Mouse (Mus musculus): ENCODE results near the gene Grap2. TPM values are rescaled to one million over a fixed set of nuclear protein-coding genes. Genes with fewer than 3 reads are reported as not detected.
A peak's percentile ranks its signal among the peaks of the same experiment; 100 is the strongest.

Gene Grap2
- polyA plus RNA-seq, 1 experiment from 2014 or later: 16.0 TPM

GRCm38 (mm10) chr15:80630711-80631110 lies 58.3 kb downstream of the Grap2 start:
- Histone ChIP-seq H3K4me2 (no peak overlapping the region), H3K27ac (ENCODE audit: low read depth, low read length) (no peak overlapping the region), H3K9me3 (replicated peaks; ENCODE audit: control insufficient read depth, low read length) (no peaks in the 10 kb centered on the region), H3K4me1 (ENCODE audit: control insufficient read depth, insufficient read depth, low read length) (no peaks in the 10 kb centered on the region), H3K9ac (ENCODE audit: low read depth, low read length) (no peak overlapping the region), H3K36me3 (ENCODE audit: control insufficient read depth, insufficient read depth, low read length) (no peaks in the 10 kb centered on the region), H3K4me3 (ENCODE audit: low read depth, low read length) (no peak overlapping the region), H3K27me3 (ENCODE audit: control insufficient read depth, insufficient read depth, low read length) (peaks cover 6% of the 10 kb centered on the region)
- 51% methylated on average over 14 of the region's 14 CpGs for WGBS (ENCODE audit: insufficient replicate concordance)
- no peak for ATAC-seq (replicated peaks; ENCODE audit: insufficient number of reproducible peaks, low FRiP score, low TSS enrichment)

GRCm38 (mm10) chr15:80631311-80631710 lies 58.9 kb downstream of the Grap2 start:
- 84% methylated on average over 2 of the region's 2 CpGs for WGBS (ENCODE audit: insufficient replicate concordance)
- Histone ChIP-seq H3K4me1 (ENCODE audit: control insufficient read depth, insufficient read depth, low read length) (no peaks in the 10 kb centered on the region), H3K4me2 (no peak overlapping the region), H3K4me3 (ENCODE audit: low read depth, low read length) (no peak overlapping the region), H3K27ac (ENCODE audit: low read depth, low read length) (no peak overlapping the region), H3K9ac (ENCODE audit: low read depth, low read length) (no peak overlapping the region), H3K27me3 (ENCODE audit: control insufficient read depth, insufficient read depth, low read length) (peaks cover 6% of the 10 kb centered on the region), H3K36me3 (ENCODE audit: control insufficient read depth, insufficient read depth, low read length) (no peaks in the 10 kb centered on the region), H3K9me3 (replicated peaks; ENCODE audit: control insufficient read depth, low read length) (no peaks in the 10 kb centered on the region)
- no peak for ATAC-seq (replicated peaks; ENCODE audit: insufficient number of reproducible peaks, low FRiP score, low TSS enrichment)

GRCm38 (mm10) chr15:80632280-80632893 lies 60.0 kb downstream of the Grap2 start:
- no peak for ATAC-seq (replicated peaks; ENCODE audit: insufficient number of reproducible peaks, low FRiP score, low TSS enrichment)
- H3K4me2 ChIP-seq: no peak overlapping the region
- H3K27me3 ChIP-seq (ENCODE audit: control insufficient read depth, insufficient read depth, low read length): peaks cover 6% of the 10 kb centered on the region
- peaks cover 3% of the 10 kb centered on the region; the same call in 1 of the 2 replicates for H3K4me1 ChIP-seq (ENCODE audit: control insufficient read depth, insufficient read depth, low read length)
- no peaks in the 10 kb centered on the region for H3K36me3 ChIP-seq (ENCODE audit: control insufficient read depth, insufficient read depth, low read length)
- WGBS (ENCODE audit: insufficient replicate concordance): 85% methylated on average over 13 of the region's 13 CpGs
- no peak overlapping the region for H3K4me3 ChIP-seq (ENCODE audit: low read depth, low read length)
- no peak overlapping the region for H3K27ac ChIP-seq (ENCODE audit: low read depth, low read length)
- H3K9me3 ChIP-seq (replicated peaks; ENCODE audit: control insufficient read depth, low read length): no peaks in the 10 kb centered on the region
- H3K9ac ChIP-seq (ENCODE audit: low read depth, low read length): no peak overlapping the region

GRCm38 (mm10) chr15:80634391-80635193 lies 62.2 kb downstream of the Grap2 start:
- 36% methylated on average over 11 of the region's 11 CpGs for WGBS (ENCODE audit: insufficient replicate concordance)
- Histone ChIP-seq H3K36me3 (ENCODE audit: control insufficient read depth, insufficient read depth, low read length) (no peaks in the 10 kb centered on the region), H3K27ac (ENCODE audit: low read depth, low read length) (no peak overlapping the region), H3K4me2 (no peak overlapping the region), H3K9ac (ENCODE audit: low read depth, low read length) (no peak overlapping the region), H3K27me3 (ENCODE audit: control insufficient read depth, insufficient read depth, low read length) (peaks cover 6% of the 10 kb centered on the region), H3K4me1 (ENCODE audit: control insufficient read depth, insufficient read depth, low read length) (peaks cover 9% of the 10 kb centered on the region), H3K4me3 (ENCODE audit: low read depth, low read length) (no peak overlapping the region), H3K9me3 (replicated peaks; ENCODE audit: control insufficient read depth, low read length) (no peaks in the 10 kb centered on the region)
- ATAC-seq (replicated peaks; ENCODE audit: insufficient number of reproducible peaks, low FRiP score, low TSS enrichment): no peak

- Histone ChIP-seq H3K4me1 (ENCODE audit: control insufficient read depth, insufficient read depth, low read length) (peaks cover 9% of the 10 kb centered on the region), H3K4me2 (no peak overlapping the region), H3K27ac (ENCODE audit: low read depth, low read length) (no peak overlapping the region), H3K9ac (ENCODE audit: low read depth, low read length) (no peak overlapping the region), H3K27me3 (ENCODE audit: control insufficient read depth, insufficient read depth, low read length) (peaks cover 6% of the 10 kb centered on the region), H3K36me3 (ENCODE audit: control insufficient read depth, insufficient read depth, low read length) (no peaks in the 10 kb centered on the region), H3K4me3 (ENCODE audit: low read depth, low read length) (no peak overlapping the region), H3K9me3 (replicated peaks; ENCODE audit: control insufficient read depth, low read length) (no peaks in the 10 kb centered on the region)
- 36% methylated on average over 13 of the region's 13 CpGs for WGBS (ENCODE audit: insufficient replicate concordance)
- no peak for ATAC-seq (replicated peaks; ENCODE audit: insufficient number of reproducible peaks, low FRiP score, low TSS enrichment)
These were observed 64.5 kb downstream of the Grap2 start for GRCm38 (mm10) chr15:80636757-80637372.

- ATAC-seq (replicated peaks; ENCODE audit: insufficient number of reproducible peaks, low FRiP score, low TSS enrichment): no peak
- H3K27ac ChIP-seq (ENCODE audit: low read depth, low read length): 0 out of 2 replicates have a peak overlapping the region, but pooled peaks have one; percentile 29
These were observed 66.8 kb downstream of the Grap2 start for GRCm38 (mm10) chr15:80639071-80639702.

GRCm38 (mm10) chr15:80639874-80640273 lies 67.5 kb downstream of the Grap2 start:
- Histone ChIP-seq H3K4me2 (no peak overlapping the region), H3K9me3 (replicated peaks; ENCODE audit: control insufficient read depth, low read length) (no peaks in the 10 kb centered on the region), H3K27me3 (ENCODE audit: control insufficient read depth, insufficient read depth, low read length) (no peaks in the 10 kb centered on the region), H3K27ac (ENCODE audit: low read depth, low read length) (no peak overlapping the region), H3K4me1 (ENCODE audit: control insufficient read depth, insufficient read depth, low read length) (peaks cover 9% of the 10 kb centered on the region), H3K9ac (ENCODE audit: low read depth, low read length) (no peak overlapping the region), H3K4me3 (ENCODE audit: low read depth, low read length) (no peak overlapping the region), H3K36me3 (ENCODE audit: control insufficient read depth, insufficient read depth, low read length) (no peaks in the 10 kb centered on the region)
- no peak for ATAC-seq (replicated peaks; ENCODE audit: insufficient number of reproducible peaks, low FRiP score, low TSS enrichment)
- WGBS (ENCODE audit: insufficient replicate concordance): 66% methylated on average over 3 of the region's 3 CpGs

More at GRCm38 (mm10) chr15:80639071-80639702, 66.8 kb downstream of the Grap2 start:
- Histone ChIP-seq H3K4me1 (ENCODE audit: control insufficient read depth, insufficient read depth, low read length) (peaks cover 9% of the 10 kb centered on the region), H3K9me3 (replicated peaks; ENCODE audit: control insufficient read depth, low read length) (no peaks in the 10 kb centered on the region), H3K9ac (ENCODE audit: low read depth, low read length) (no peak overlapping the region), H3K36me3 (ENCODE audit: control insufficient read depth, insufficient read depth, low read length) (no peaks in the 10 kb centered on the region), H3K4me2 (no peak overlapping the region), H3K27me3 (ENCODE audit: control insufficient read depth, insufficient read depth, low read length) (no peaks in the 10 kb centered on the region), H3K4me3 (ENCODE audit: low read depth, low read length) (no peak overlapping the region)
- 23% methylated on average over 11 of the region's 11 CpGs for WGBS (ENCODE audit: insufficient replicate concordance)

- Histone ChIP-seq H3K9ac (ENCODE audit: low read depth, low read length) (no peak overlapping the region), H3K4me2 (no peak overlapping the region), H3K36me3 (ENCODE audit: control insufficient read depth, insufficient read depth, low read length) (no peaks in the 10 kb centered on the region), H3K4me1 (ENCODE audit: control insufficient read depth, insufficient read depth, low read length) (peaks cover 7% of the 10 kb centered on the region), H3K27me3 (ENCODE audit: control insufficient read depth, insufficient read depth, low read length) (no peaks in the 10 kb centered on the region), H3K4me3 (ENCODE audit: low read depth, low read length) (no peak overlapping the region), H3K27ac (ENCODE audit: low read depth, low read length) (no peak overlapping the region), H3K9me3 (replicated peaks; ENCODE audit: control insufficient read depth, low read length) (no peaks in the 10 kb centered on the region)
- ATAC-seq (replicated peaks; ENCODE audit: insufficient number of reproducible peaks, low FRiP score, low TSS enrichment): no peak
- 82% methylated on average over 2 of the region's 2 CpGs for WGBS (ENCODE audit: insufficient replicate concordance)
These were observed 69.5 kb downstream of the Grap2 start for GRCm38 (mm10) chr15:80641702-80642435.
